Mouse (Mus musculus) liver, embryonic 14.5 days (tissue): ENCODE results near the gene Ldlr. TPM values are rescaled to one million over a fixed set of nuclear protein-coding genes. Genes with fewer than 3 reads are reported as not detected.
A peak's percentile ranks its signal among the peaks of the same experiment; 100 is the strongest.

Experiments used
- ATAC-seq: fragments of 200-750 bp; cut with Nextera tagmentation; 2 replicates; pipeline ENCODE4 v1.8.0; 2017; ENCODE audit warnings: moderate number of reproducible peaks, mild to moderate bottlenecking, moderate library complexity; ENCODE audit not compliant: insufficient read depth
- DNase-seq, 3 experiments: peaks; one replicate each; pipeline ENCODE4 v3.0.0-alpha.2; 2012 to 2013; ENCODE audit warnings: low read depth in 3 of 3, low spot score in 3 of 3
- H3K27ac ChIP-seq: fragments of 300-500 bp; sonication (generic); 2 replicates; pipeline ENCODE4 v1.5.1; 2014; ENCODE audit warnings: moderate library complexity, mild to moderate bottlenecking, control low read depth, inconsistent platforms
- H3K27me3 ChIP-seq: fragments of 300-500 bp; sonication (generic); 2 replicates; pipeline ENCODE4 v1.6.1; 2014; ENCODE audit warnings: mild to moderate bottlenecking, low read length, moderate library complexity; ENCODE audit not compliant: control insufficient read depth, insufficient read depth
- H3K36me3 ChIP-seq: fragments of 300-500 bp; sonication (generic); replicated peaks from 2 replicates; pipeline ENCODE4 v1.6.1; 2014; ENCODE audit warnings: low read depth; ENCODE audit not compliant: control insufficient read depth, insufficient read depth
- H3K4me1 ChIP-seq, 2 experiments: fragments of 200-500 bp in 1 of 2; fragments of 300-500 bp in 1 of 2; sonication (generic) in 1 of 2; replicated peaks; 2 replicates each; pipeline ENCODE4 v1.6.1; 2012 to 2014; ENCODE audit warnings: antibody characterized with exemption in 1 of 2, inconsistent platforms in 1 of 2, low read length in 1 of 2; ENCODE audit not compliant: control insufficient read depth in 2 of 2, insufficient read depth in 2 of 2
- H3K4me2 ChIP-seq: fragments of 300-500 bp; sonication (generic); 2 replicates; pipeline ENCODE4 v1.6.1; 2014; ENCODE audit warnings: low read depth, mild to moderate bottlenecking, control low read depth, moderate library complexity
- H3K4me3 ChIP-seq, 2 experiments: fragments of 200-500 bp in 1 of 2; fragments of 300-500 bp in 1 of 2; sonication (generic) in 1 of 2; 2 replicates each; pipeline ENCODE4 v1.5.1; 2012 to 2014; ENCODE audit warnings: low read depth in 2 of 2, low read length in 2 of 2, mild to moderate bottlenecking in 2 of 2, control low read depth in 1 of 2, inconsistent platforms in 1 of 2, moderate library complexity in 1 of 2; ENCODE audit not compliant: insufficient read depth in 1 of 2
- H3K9ac ChIP-seq: fragments of 300-500 bp; sonication (generic); replicated peaks from 2 replicates; pipeline ENCODE4 v1.6.1; 2014; ENCODE audit warnings: mild to moderate bottlenecking, control low read depth, moderate library complexity
- H3K9me3 ChIP-seq: fragments of 300-500 bp; sonication (generic); 2 replicates; pipeline ENCODE4 v1.6.1; 2016; ENCODE audit warnings: low read length, mixed read lengths; ENCODE audit not compliant: control insufficient read depth
- CTCF ChIP-seq: IDR thresholded peaks from 2 replicates; pipeline ENCODE4 v1.5.1; 2016; ENCODE audit warnings: antibody characterized with exemption, low read depth, control low read depth
- EP300 ChIP-seq: IDR thresholded peaks from 2 replicates; pipeline ENCODE4 v1.6.1; 2016; ENCODE audit warnings: antibody characterized with exemption, low read depth
- WGBS: fragments of 180-500 bp; shearing (Covaris S2); extraction: QIAGEN DNeasy Blood & Tissue Kit; methylation state at CpG from one replicate; pipeline ENCODE4 v1.1.7; 2014; ENCODE audit not compliant: insufficient replicate concordance; 5-methylcytosine and 5-hydroxymethylcytosine counted together
- polyA plus RNA-seq, 2 experiments: library from polyadenylated mRNA; depleted of rRNA in 1 of 2; stranded (reverse) in 1 of 2; unstranded in 1 of 2; fragments of >200 nt; fragmentation: Nextera tagmentation in 1 of 2; extraction: Ambion mirVana in 1 of 2; gene quantifications; 2 replicates each; pipeline versions ENCODE4 v1.2.1 to v1.2.3; 2012 to 2014

Gene Ldlr
- polyA plus RNA-seq, 2 experiments: 5.9 to 12.6 TPM

DNA sequence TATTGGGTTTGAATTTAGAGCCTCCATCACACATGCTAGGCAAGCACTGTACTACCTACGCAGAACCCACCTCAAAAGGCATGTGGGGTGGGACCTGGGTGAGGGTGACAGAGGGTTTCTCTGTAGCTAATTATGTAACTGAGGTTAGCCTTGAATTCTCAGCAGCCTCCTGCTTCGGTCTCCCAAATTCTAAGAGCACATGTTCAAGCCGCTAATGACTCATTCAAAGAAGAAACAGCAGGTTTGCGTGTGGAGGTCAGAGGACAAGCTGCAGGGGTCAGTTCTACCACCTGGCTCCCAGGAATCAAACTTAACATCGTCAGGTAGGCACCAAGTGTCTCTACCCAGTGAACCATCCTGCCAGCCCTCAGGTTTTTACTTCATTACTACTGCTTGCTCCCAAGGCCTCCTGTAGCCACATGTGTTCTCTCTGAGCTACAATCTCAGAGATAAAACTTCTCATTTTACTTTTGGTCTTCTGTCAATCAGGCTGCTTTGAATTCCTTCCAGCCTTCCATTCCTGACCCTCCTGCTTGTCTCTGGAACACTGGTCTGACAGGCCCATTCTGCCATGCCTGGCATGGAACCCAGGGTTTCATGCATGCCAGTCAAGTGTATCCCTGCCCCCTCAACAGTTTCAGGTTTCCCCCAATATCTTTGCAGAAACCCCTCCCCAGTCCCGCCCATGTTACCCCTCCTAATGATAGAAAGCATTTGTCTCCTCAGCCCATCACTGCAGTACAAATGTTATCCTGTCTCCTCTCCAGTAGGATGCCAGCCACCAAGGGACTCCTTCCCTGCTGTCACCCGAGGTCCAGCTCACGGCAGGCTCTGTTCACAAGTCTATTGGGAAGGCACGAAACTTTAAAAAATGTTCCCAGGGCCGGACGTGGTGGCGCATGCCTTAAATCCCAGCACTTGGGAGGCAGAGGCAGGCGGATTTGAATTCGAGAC lies 35.6 kb downstream of the Ldlr start:
- DNase-seq (no peak), ATAC-seq (no peak)
- TF ChIP-seq EP300: no peak
- TF ChIP-seq CTCF: no peak
- H3K9me3 ChIP-seq: no peaks in the 10 kb centered on the region
- peak overlapping the region; percentile 85 for H3K9ac ChIP-seq
- WGBS: 56% methylated on average over 14 of the region's 14 CpGs
- peak overlapping the region; percentile 78 for H3K4me2 ChIP-seq
- H3K36me3 ChIP-seq: peaks cover 17% of the 10 kb centered on the region
- H3K4me3 ChIP-seq: peak overlapping the region; percentile 82 to 98
- no peaks in the 10 kb centered on the region for H3K27me3 ChIP-seq
- H3K27ac ChIP-seq: 0 out of 2 replicates have a peak overlapping the region, but pooled peaks have one; percentile 6
- peaks cover 14 to 24% of the 10 kb centered on the region in 2 experiments for H3K4me1 ChIP-seq

DNA sequence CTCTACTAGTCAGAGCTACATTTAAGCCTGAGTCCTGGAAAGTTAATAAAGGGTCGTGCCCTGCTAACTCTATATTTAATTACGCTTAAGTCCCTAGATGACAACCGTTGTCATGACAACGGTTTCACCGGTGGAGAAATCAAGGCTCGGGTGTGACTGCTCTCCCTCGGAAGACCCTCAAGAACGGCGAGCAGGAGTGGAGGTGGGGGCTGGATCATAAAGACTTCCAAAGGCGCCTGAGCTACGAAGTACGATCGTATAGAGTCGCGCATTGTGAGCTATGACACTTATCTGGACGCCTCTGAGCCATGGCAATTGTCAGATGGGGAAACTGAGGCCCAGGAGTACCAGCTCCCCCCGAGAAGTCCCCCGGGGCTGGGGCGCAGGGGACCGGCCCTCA lies 36.4 kb downstream of the Ldlr start:
- no peaks in the 10 kb centered on the region for H3K27me3 ChIP-seq
- H3K4me3 ChIP-seq: peak overlapping the region; percentile 82 to 98
- ATAC-seq (no peak; the same call in 1 of the 2 replicates), DNase-seq (no peak)
- H3K4me1 ChIP-seq: peaks cover 14 to 24% of the 10 kb centered on the region in 2 experiments
- no peaks in the 10 kb centered on the region for H3K9me3 ChIP-seq
- peak overlapping the region; percentile 78 for H3K4me2 ChIP-seq
- no peak for TF ChIP-seq CTCF
- no peak for TF ChIP-seq EP300
- peaks cover 17% of the 10 kb centered on the region for H3K36me3 ChIP-seq
- H3K27ac ChIP-seq: peak overlapping the region; percentile 49
- under 1% methylated on average over 20 of the region's 20 CpGs for WGBS
- H3K9ac ChIP-seq: peak overlapping the region; percentile 85

DNA sequence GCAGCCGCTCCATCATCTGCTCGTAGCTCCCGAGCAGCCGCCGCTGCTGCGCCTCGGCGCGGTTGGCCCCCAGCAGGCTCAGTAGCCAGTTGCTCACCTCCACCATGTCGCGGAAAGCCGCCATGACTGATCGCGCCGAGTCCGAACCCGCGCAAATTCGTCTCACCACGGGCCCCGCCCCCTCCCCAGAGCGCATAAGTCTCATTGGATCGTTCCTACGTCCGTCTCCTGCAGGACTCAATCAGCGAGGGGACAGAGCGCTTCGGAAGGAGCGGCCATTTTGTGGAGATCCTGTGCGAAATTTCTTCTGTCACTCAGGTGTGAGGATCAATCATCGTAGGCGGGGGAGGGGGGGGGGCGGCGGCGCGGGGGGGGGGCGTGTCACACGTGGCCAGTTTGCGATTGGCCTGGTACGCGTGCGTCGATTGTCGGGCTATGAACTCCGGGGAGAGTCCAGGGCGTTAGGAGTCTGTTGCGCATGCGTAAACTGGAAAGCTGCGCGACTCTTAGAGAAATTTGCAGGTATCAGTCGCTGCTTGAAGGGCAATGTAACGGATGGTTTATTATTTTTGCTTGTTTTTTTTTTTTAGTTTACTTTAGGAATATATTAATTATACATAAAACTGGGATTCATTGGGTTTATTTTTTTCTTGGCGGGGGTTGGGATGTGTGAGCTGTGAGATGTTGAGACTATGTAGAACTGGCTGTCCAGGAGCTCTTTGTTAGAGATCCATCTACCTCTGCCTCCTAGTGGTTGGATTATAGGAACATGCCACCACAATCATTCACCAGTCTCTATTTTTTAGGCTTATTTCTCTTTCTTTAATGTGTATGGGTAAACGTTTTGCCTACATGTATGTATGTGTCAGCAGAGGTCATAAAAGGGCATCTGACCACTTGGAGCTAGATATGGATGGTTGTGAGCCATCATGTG lies 37.1 kb downstream of the Ldlr start, which contains the start of gene Spc24:
TSS of gene Spc24 (minus strand) at position 149 of the 934 bp plus-strand sequence.
- Histone ChIP-seq H3K9ac (peak within 1 kb of the TSS; percentile 85), H3K4me3 (peak within 1 kb of the TSS; percentile 82 to 98), H3K27me3 (no peaks in the 10 kb centered on the region), H3K27ac (peak within 1 kb of the TSS; percentile 71), H3K36me3 (peaks cover 17% of the 10 kb centered on the region), H3K4me2 (peak within 1 kb of the TSS; percentile 78), H3K4me1 (peaks cover 14 to 24% of the 10 kb centered on the region in 2 experiments), H3K9me3 (no peaks in the 10 kb centered on the region)
- ATAC-seq (peak; percentile 95), DNase-seq (peak; percentile 98 to 99 (median 99))
- WGBS: under 1% methylated on average over 48 of the region's 54 CpGs
- TF ChIP-seq EP300 (no peak), CTCF (peak; percentile 55)

DNA sequence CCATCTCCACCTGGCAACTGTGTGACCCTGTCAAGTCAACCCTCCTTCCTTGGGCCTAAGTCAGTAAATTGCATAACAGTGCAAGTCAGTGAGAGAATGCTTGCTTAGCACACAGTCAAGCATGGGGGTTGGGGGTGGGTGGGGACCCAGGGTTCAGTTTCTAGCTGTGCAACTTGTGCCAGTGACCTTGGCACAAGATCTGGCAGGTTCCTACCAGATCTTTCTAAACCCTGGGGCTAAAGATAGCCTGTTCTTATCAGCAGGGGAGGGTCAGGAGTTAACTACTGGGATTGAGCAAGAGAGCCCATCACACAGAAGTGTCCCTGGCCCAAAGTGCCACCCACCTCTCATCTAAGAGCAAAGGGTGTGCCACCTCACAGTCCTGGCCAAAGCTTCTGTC lies 38.9 kb downstream of the Ldlr start:
- no peak overlapping the region for H3K4me2 ChIP-seq
- no peak overlapping the region for H3K27ac ChIP-seq
- TF ChIP-seq CTCF (no peak), EP300 (no peak)

More for the DNA sequence above, 38.9 kb downstream of the Ldlr start:
- Histone ChIP-seq H3K36me3 (peaks cover 3% of the 10 kb centered on the region; the same call in 1 of the 2 replicates), H3K9ac (no peak overlapping the region), H3K4me1 (peaks cover 14 to 24% of the 10 kb centered on the region in 2 experiments), H3K9me3 (no peaks in the 10 kb centered on the region), H3K27me3 (no peaks in the 10 kb centered on the region), H3K4me3 (no peak overlapping the region)
- ATAC-seq (no peak), DNase-seq (no peak)
